In the genomic region with DNA sequence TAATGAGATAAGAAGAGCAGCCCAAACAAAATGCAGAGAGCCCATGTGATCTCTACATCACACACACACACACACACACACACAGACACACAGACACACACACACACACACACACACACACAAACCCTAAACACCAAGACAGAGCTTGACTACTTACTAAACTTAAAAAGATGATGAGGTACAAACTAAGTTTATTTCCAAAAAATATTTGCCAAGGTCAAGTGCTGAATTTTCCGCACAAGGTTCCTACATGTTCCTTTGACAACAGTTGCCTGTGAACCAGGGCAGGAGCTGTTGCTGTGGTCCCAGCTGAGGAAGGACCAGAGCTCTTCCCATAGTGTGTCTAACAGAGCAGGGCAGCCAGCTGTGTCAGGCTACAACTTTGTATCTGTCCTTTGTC, we compare ENCODE assay signal across 17 mouse cellular contexts. TPM values are rescaled to one million over a fixed set of nuclear protein-coding genes. Genes with fewer than 3 reads are reported as not detected.
DNase-seq lines count a peak whose midpoint lies in the region; ATAC-seq lines count a peak whose summit lies in the region.
"Had no signal": no experiment of that assay in that cellular context is flagged by ENCODE, and none has a peak within 500 bp of the region (broad histone marks: within the 10 kb centered on the region; RNA-seq: fewer than 3 reads in every experiment).

No protein-coding gene starts in this region.

- no peaks in the 10 kb centered on the region for H3K27me3 ChIP-seq in heart, embryonic 14.5 days (ENCODE audit: control insufficient read depth, insufficient read depth, low read length)
- H3K27me3 ChIP-seq in heart, embryonic 16.5 days (ENCODE audit: control insufficient read depth, insufficient read depth, low read length) = no peaks in the 10 kb centered on the region
- H3K27me3 ChIP-seq: embryonic facial prominence, embryonic 13.5 days; limb, embryonic 15.5 days; midbrain, embryonic 12.5 days had no signal

- H3K9me3 ChIP-seq in heart, embryonic 14.5 days (ENCODE audit: control insufficient read depth, low read length) = no peaks in the 10 kb centered on the region
- no peaks in the 10 kb centered on the region for H3K9me3 ChIP-seq in heart, embryonic 16.5 days (replicated peaks; ENCODE audit: control insufficient read depth, low read length)
- H3K9me3 ChIP-seq: embryonic facial prominence, embryonic 13.5 days; forebrain, embryonic 10.5 days; limb, embryonic 15.5 days; midbrain, embryonic 12.5 days had no signal

- H3K27ac ChIP-seq in heart, embryonic 14.5 days (replicated peaks in 1 of 2; ENCODE audit: control insufficient read depth in 1 of 2, insufficient read depth in 1 of 2, low read depth in 2 of 2, low read length in 2 of 2) = peak overlapping the region in 1 of 2 experiments; percentile 44; a peak in 1 of 4 replicates
- no peak overlapping the region; the same call in 1 of the 2 replicates for H3K27ac ChIP-seq in heart, embryonic 16.5 days (ENCODE audit: low read length)
- H3K27ac ChIP-seq: embryonic facial prominence, embryonic 13.5 days; forebrain, embryonic 10.5 days; hindbrain, postnatal 0 days; limb, embryonic 15.5 days; midbrain, embryonic 12.5 days had no signal

- ATAC-seq in heart, embryonic 14.5 days (ENCODE audit: insufficient number of reproducible peaks, insufficient read depth, low FRiP score, low read depth) = no peak
- ATAC-seq in heart, embryonic 16.5 days (replicated peaks; ENCODE audit: extremely low read depth, insufficient read depth, low FRiP score) = peak; percentile 47; the same call in 1 of the 2 replicates
- ATAC-seq: hindbrain, postnatal 0 days had no signal

- 65% methylated on average over 1 of the region's 1 CpGs for WGBS in heart, embryonic 14.5 days
- 71% methylated on average over 1 of the region's 1 CpGs for WGBS in heart, embryonic 16.5 days

- no peak for DNase-seq in heart, adult 8-10 months (ENCODE audit: low spot score)
- DNase-seq in thymus, postnatal 4 days = peak; percentile 42
- DNase-seq in thymus, postnatal 25 days = no peak
- no peak for DNase-seq in adrenal gland, postnatal 10 days
- DNase-seq in T-cell, adult 2 months (ENCODE audit: low spot score) = no peak
- DNase-seq: cerebellum, adult 11 months; right cerebral cortex, postnatal 14 days had no signal

- H3K4me3 ChIP-seq in heart, embryonic 14.5 days (ENCODE audit: control insufficient read depth in 1 of 2, insufficient read depth in 1 of 2, low read depth in 1 of 2, low read length in 2 of 2) = peak overlapping the region; percentile 4 to 16; a peak in 3 of 4 replicates
- H3K4me3 ChIP-seq in heart, embryonic 16.5 days (ENCODE audit: low read length) = peak overlapping the region; percentile 30
- H3K4me3 ChIP-seq: embryonic facial prominence, embryonic 13.5 days; forebrain, embryonic 10.5 days; limb, embryonic 15.5 days; midbrain, embryonic 12.5 days; myocyte had no signal

- H3K9ac ChIP-seq in heart, embryonic 14.5 days (ENCODE audit: low read length) = no peak overlapping the region
- no peak overlapping the region for H3K9ac ChIP-seq in heart, embryonic 16.5 days (ENCODE audit: low read length)
- H3K9ac ChIP-seq: embryonic facial prominence, embryonic 13.5 days; limb, embryonic 15.5 days; midbrain, embryonic 12.5 days had no signal

- peak overlapping the region; percentile 29; the same call in 1 of the 2 replicates for H3K4me2 ChIP-seq in heart, embryonic 14.5 days (ENCODE audit: low read length)
- H3K4me2 ChIP-seq in heart, embryonic 16.5 days (ENCODE audit: low read depth, low read length) = peak overlapping the region; percentile 16
- H3K4me2 ChIP-seq: embryonic facial prominence, embryonic 13.5 days; limb, embryonic 15.5 days; midbrain, embryonic 12.5 days had no signal

- H3K36me3 ChIP-seq in heart, embryonic 14.5 days (ENCODE audit: control insufficient read depth, insufficient read depth, low read length) = no peaks in the 10 kb centered on the region
- H3K36me3 ChIP-seq in heart, embryonic 16.5 days (ENCODE audit: control insufficient read depth, insufficient read depth) = no peaks in the 10 kb centered on the region
- H3K36me3 ChIP-seq: embryonic facial prominence, embryonic 13.5 days; forebrain, embryonic 10.5 days; limb, embryonic 15.5 days; midbrain, embryonic 12.5 days had no signal

- no peaks in the 10 kb centered on the region for H3K4me1 ChIP-seq in heart, embryonic 14.5 days (ENCODE audit: control insufficient read depth in 2 of 2, insufficient read depth in 2 of 2, low read length in 2 of 2)
- no peaks in the 10 kb centered on the region for H3K4me1 ChIP-seq in heart, embryonic 16.5 days (ENCODE audit: control insufficient read depth, insufficient read depth, low read length)
- H3K4me1 ChIP-seq: embryonic facial prominence, embryonic 13.5 days; limb, embryonic 15.5 days; midbrain, embryonic 12.5 days had no signal

RNA-seq across cellular contexts. Expression of gene Gbp9, which starts 0.4 kb away (rescaled TPM):
- polyA plus RNA-seq in heart, embryonic 14.5 days (2014; fragmentation: Nextera tagmentation; extraction: Ambion mirVana) = 6.1 and 6.5 TPM in 2 replicates
- total RNA-seq in heart, adult 8-10 months (2022) = 1 to 10 TPM; 6.5 to 9.4 (median 7.4) TPM
- polyA plus RNA-seq in heart, embryonic 16.5 days (2015; fragmentation: Nextera tagmentation; extraction: Ambion mirVana) = 4.8 and 5.9 TPM in 2 replicates
- 10 to 100 TPM in 1 of 2 experiments, 1 to 10 TPM in 1; 7.5 to 11.6 TPM for total RNA-seq in adrenal gland, postnatal 10 days (2021)

RNA-seq across cellular contexts. Expression of gene Gbp8, which starts 0.4 kb away (rescaled TPM):
- polyA plus RNA-seq in heart, embryonic 14.5 days (2014; fragmentation: Nextera tagmentation; extraction: Ambion mirVana) = 1.3 and 2.2 TPM in 2 replicates
- under 1 TPM in 3 of 4 experiments, not detected in 1; 0.23 to 0.72 (median 0.47) TPM for total RNA-seq in heart, adult 8-10 months (2022)
- 3.6 and 7.8 TPM in 2 replicates for polyA plus RNA-seq in heart, embryonic 16.5 days (2015; fragmentation: Nextera tagmentation; extraction: Ambion mirVana)
- 1 to 10 TPM in 1 of 2 experiments, under 1 TPM in 1; 0.99 to 1.2 TPM for total RNA-seq in adrenal gland, postnatal 10 days (2021)
- total RNA-seq: granulocyte monocyte progenitor cell, adult 5-6 weeks had no signal
- polyA plus RNA-seq: embryonic facial prominence, embryonic 13.5 days; forebrain, embryonic 10.5 days had no signal

RNA-seq across cellular contexts. Expression of gene Gbp4, which starts 0.5 kb away (rescaled TPM):
- polyA plus RNA-seq in heart, embryonic 14.5 days (2014; fragmentation: Nextera tagmentation; extraction: Ambion mirVana) = 5.3 and 6.2 TPM in 2 replicates
- 1 to 10 TPM; 4.1 to 6.9 (median 5.7) TPM for total RNA-seq in heart, adult 8-10 months (2022)
- polyA plus RNA-seq in heart, embryonic 16.5 days (2015; fragmentation: Nextera tagmentation; extraction: Ambion mirVana) = 5.0 and 9.5 TPM in 2 replicates
- 1 to 10 TPM; 3.9 to 6.4 TPM for total RNA-seq in adrenal gland, postnatal 10 days (2021)
- total RNA-seq: common myeloid progenitor, adult 5-6 weeks; granulocyte monocyte progenitor cell, adult 5-6 weeks had no signal
